Mouse (Mus musculus) CH12.LX (cell line): ENCODE results near the gene 6430550D23Rik. TPM values are rescaled to one million over a fixed set of nuclear protein-coding genes. Genes with fewer than 3 reads are reported as not detected.

Experiments used
- DNase-seq: peaks from one replicate; pipeline ENCODE4 v3.0.0-alpha.2; 2013; ENCODE audit errors: extremely low read depth
- H3K27ac ChIP-seq: 2 replicates; pipeline ENCODE4 v1.5.1; 2012; ENCODE audit warnings: low read depth, mild to moderate bottlenecking, control low read depth, moderate library complexity; ENCODE audit not compliant: insufficient read depth
- H3K27me3 ChIP-seq: replicated peaks from 2 replicates; pipeline ENCODE3; 2012; ENCODE audit warnings: inconsistent platforms
- H3K36me3 ChIP-seq, 2 experiments: replicated peaks in 1 of 2; 2 replicates each; pipeline versions ENCODE3 to v1.6.1; 2012; ENCODE audit warnings: inconsistent platforms in 1 of 2, low read length in 1 of 2, mild to moderate bottlenecking in 1 of 2, mixed read lengths in 1 of 2, moderate library complexity in 1 of 2; ENCODE audit not compliant: control insufficient read depth in 1 of 2, insufficient read depth in 1 of 2
- H3K4me1 ChIP-seq, 2 experiments: 2 replicates each; pipeline ENCODE4 v1.6.1; 2012; ENCODE audit warnings: inconsistent platforms in 1 of 2, moderate library complexity in 1 of 2; ENCODE audit not compliant: insufficient read depth in 2 of 2, control insufficient read depth in 1 of 2
- H3K4me2 ChIP-seq: 2 replicates; pipeline ENCODE4 v1.6.1; 2012; ENCODE audit warnings: low read depth, mild to moderate bottlenecking, control low read depth; ENCODE audit not compliant: poor library complexity, insufficient read depth, severe bottlenecking
- H3K4me3 ChIP-seq, 3 experiments: fragments of 150-350 bp in 1 of 3; sonication (generic) in 1 of 3; replicated peaks in 1 of 3; 2 replicates each; pipeline versions ENCODE3 to v1.5.1; 2011 to 2012; ENCODE audit warnings: low read depth in 2 of 3, low read length in 2 of 3, mild to moderate bottlenecking in 2 of 3, moderate library complexity in 2 of 3, control low read depth in 1 of 3, improper control_type of control experiment in 1 of 3, inconsistent platforms in 1 of 3, mixed read lengths in 1 of 3; ENCODE audit not compliant: poor library complexity in 1 of 3
- H3K79me2 ChIP-seq: replicated peaks from 2 replicates; pipeline ENCODE4 v1.6.1; 2012; ENCODE audit warnings: mild to moderate bottlenecking, moderate library complexity; ENCODE audit not compliant: control insufficient read depth, poor library complexity, insufficient read depth, severe bottlenecking; ENCODE audit errors: extremely low read depth
- H3K9ac ChIP-seq: 2 replicates; pipeline ENCODE4 v1.6.1; 2012; ENCODE audit warnings: low read depth, mild to moderate bottlenecking, control low read depth, moderate library complexity; ENCODE audit not compliant: insufficient read depth
- H3K9me3 ChIP-seq: replicated peaks from 2 replicates; pipeline ENCODE3; 2012; ENCODE audit warnings: low read length, inconsistent platforms, mixed read lengths
- CTCF ChIP-seq, 2 experiments: IDR thresholded peaks in 1 of 2; conservative IDR thresholded peaks in 1 of 2; 2 replicates each; pipeline ENCODE4 v1.5.1; 2011 to 2012; ENCODE audit warnings: low read depth in 2 of 2, low read length in 2 of 2, improper control_type of control experiment in 1 of 2, inconsistent platforms in 1 of 2, mild to moderate bottlenecking in 1 of 2, moderate library complexity in 1 of 2
- ETS1 ChIP-seq: conservative IDR thresholded peaks from 2 replicates; pipeline ENCODE4 v1.6.1; 2012; ENCODE audit warnings: low read depth, mild to moderate bottlenecking, inconsistent platforms, low read length, improper control_type of control experiment, moderate library complexity
- JUN ChIP-seq: IDR thresholded peaks from 2 replicates; pipeline ENCODE4 v1.6.1; 2011; ENCODE audit warnings: low read depth, mild to moderate bottlenecking, low read length, improper control_type of control experiment, moderate library complexity; ENCODE audit not compliant: insufficient read depth
- JUND ChIP-seq: conservative IDR thresholded peaks from 2 replicates; pipeline ENCODE4 v1.6.1; 2011; ENCODE audit warnings: low read depth, low read length, improper control_type of control experiment
- MAFK ChIP-seq: IDR thresholded peaks from 2 replicates; pipeline ENCODE4 v1.6.1; 2011; ENCODE audit warnings: low read length, improper control_type of control experiment; ENCODE audit not compliant: insufficient replicate concordance
- MAX ChIP-seq: IDR thresholded peaks from 2 replicates; pipeline ENCODE4 v1.6.1; 2011; ENCODE audit warnings: low read length, improper control_type of control experiment
- MEF2A ChIP-seq: IDR thresholded peaks from 2 replicates; pipeline ENCODE4 v1.6.1; 2014; ENCODE audit warnings: low read depth, mild to moderate bottlenecking, inconsistent platforms, low read length, improper control_type of control experiment, borderline replicate concordance
- NRF1 ChIP-seq: IDR thresholded peaks from 2 replicates; pipeline ENCODE4 v1.6.1; 2014; ENCODE audit warnings: low read depth, mild to moderate bottlenecking, inconsistent platforms, low read length, improper control_type of control experiment, moderate library complexity
- POLR2A ChIP-seq: IDR thresholded peaks from 2 replicates; pipeline ENCODE4 v1.6.1; 2011; ENCODE audit warnings: low read depth, mild to moderate bottlenecking, improper control_type of control experiment, low read length
- RAD21 ChIP-seq: IDR thresholded peaks from 2 replicates; pipeline ENCODE4 v1.6.1; 2011; ENCODE audit warnings: low read depth, mild to moderate bottlenecking, low read length, improper control_type of control experiment, moderate library complexity
- SIN3A ChIP-seq: IDR thresholded peaks from 2 replicates; pipeline ENCODE4 v1.6.1; 2012; ENCODE audit warnings: low read length, improper control_type of control experiment, inconsistent platforms
- TBP ChIP-seq: conservative IDR thresholded peaks from 2 replicates; pipeline ENCODE4 v1.6.1; 2011; ENCODE audit warnings: low read depth, low read length, improper control_type of control experiment
- TCF12 ChIP-seq: IDR thresholded peaks from 2 replicates; pipeline ENCODE4 v1.6.1; 2014; ENCODE audit warnings: low read depth, mild to moderate bottlenecking, inconsistent platforms, low read length, improper control_type of control experiment
- UBTF ChIP-seq: IDR thresholded peaks from 2 replicates; pipeline ENCODE4 v1.6.1; 2012; ENCODE audit warnings: low read depth, mild to moderate bottlenecking, inconsistent platforms, low read length, improper control_type of control experiment, moderate library complexity
- USF1 ChIP-seq: IDR thresholded peaks from 2 replicates; pipeline ENCODE4 v1.6.1; 2014; ENCODE audit warnings: low read depth, mild to moderate bottlenecking, inconsistent platforms, low read length, improper control_type of control experiment
- ZKSCAN1 ChIP-seq: IDR thresholded peaks from 2 replicates; pipeline ENCODE4 v1.6.1; 2012; ENCODE audit warnings: low read depth, inconsistent platforms, low read length, improper control_type of control experiment, borderline replicate concordance
- ZMIZ1 ChIP-seq: IDR thresholded peaks from 2 replicates; pipeline ENCODE4 v1.6.1; 2012; ENCODE audit warnings: low read depth, mild to moderate bottlenecking, inconsistent platforms, low read length, improper control_type of control experiment
- dilution Hi-C: fragments of 300-500 bp; cut with MboI; formaldehyde crosslinking; loops from 2 replicates; pipeline ENCODE4 v1.14.3; 2020; ENCODE audit warnings: low sequenced_read_pairs; ENCODE audit not compliant: extremely low pct_unique_long_range_greater_than_20kb, extremely low pct_ligation_motif_present
- in situ Hi-C: fragments of 300-500 bp; cut with MboI; formaldehyde crosslinking; loops from 3 replicates; pipeline ENCODE4 v1.14.3; 2019; ENCODE audit warnings: low sequenced_read_pairs, low pct_ligation_motif_present, low pct_unique_long_range_greater_than_20kb, mixed read lengths
- polyA plus RNA-seq: library from polyadenylated mRNA; unstranded; fragments of >175 nt; gene quantifications from 2 replicates; pipeline ENCODE4 v1.2.1, GENCODE M21; 2012; ENCODE audit warnings: low read depth; ENCODE audit not compliant: insufficient read length
- total RNA-seq, 2 experiments: library from RNA; depleted of rRNA; stranded (reverse); fragments of 300-350 nt in 1 of 2; fragments of >200 nt in 1 of 2; gene quantifications; 2 replicates each; pipeline ENCODE4 v1.2.3; 2012 to 2014

6430550D23Rik gene
- total and polyA plus RNA-seq, 3 experiments, result 0.78 to 1.4 (median 0.81) TPM

GRCm38 (mm10) chr2:155945580-155945979 lies 62.2 kb downstream of the 6430550D23Rik start:
- Histone ChIP-seq H3K36me3 (no peaks in the 10 kb centered on the region), H3K27me3 (peaks cover 1% of the 10 kb centered on the region), H3K4me3 (no peak overlapping the region), H3K79me2 (no peaks in the 10 kb centered on the region), H3K4me2 (no peak overlapping the region), H3K27ac (no peak overlapping the region), H3K9ac (no peak overlapping the region), H3K4me1 (no peaks in the 10 kb centered on the region; a peak in 1 of 4 replicates), H3K9me3 (no peaks in the 10 kb centered on the region)
- dilution Hi-C loops, result no loop called here
- in situ Hi-C loops, result loop anchor here (25.0 kb wide), 1 partner anchor 258 kb away; the partner anchor contains the start of gene Trpc4ap
- no peak for DNase-seq
- TF ChIP-seq POLR2A (no peak), RAD21 (no peak), ZKSCAN1 (no peak), NRF1 (no peak), MAFK (no peak), CTCF (conservative IDR thresholded peaks at IDR 0.05 in 1 of 2, IDR thresholded peaks at IDR 0.05 in 1 of 2; ENCODE audit: low read depth in 2 of 2, low read length in 2 of 2) (no peak), JUND (no peak), USF1 (no peak), ETS1 (no peak), TBP (no peak), MAX (no peak), MEF2A (no peak), JUN (no peak), UBTF (no peak), TCF12 (no peak)
- TF ChIP-seq, all 38 proteins: peak for 0

- no peak for TF ChIP-seq USF1
- TF ChIP-seq ZMIZ1, result no peak
- no peak for TF ChIP-seq POLR2A
- no peak for TF ChIP-seq SIN3A
- TF ChIP-seq JUND, result no peak
- TF ChIP-seq, all 38 proteins: peak for 0
- no peak for DNase-seq
- in situ Hi-C loops, result loop anchor here (25.0 kb wide), 1 partner anchor 258 kb away; the partner anchor contains the start of gene Trpc4ap
- no peak within 1 kb of the TSS for H3K27ac ChIP-seq
- no peak within 1 kb of the TSS for H3K4me2 ChIP-seq
- peaks cover 1% of the 10 kb centered on the region for H3K27me3 ChIP-seq
- H3K9ac ChIP-seq, result no peak within 1 kb of the TSS
- dilution Hi-C loops, result no loop called here
- H3K4me3 ChIP-seq, result no peak within 1 kb of the TSS
- no peaks in the 10 kb centered on the region for H3K79me2 ChIP-seq
- peaks cover 0 to 3% of the 10 kb centered on the region in 2 experiments; a peak in 3 of 4 replicates for H3K4me1 ChIP-seq
- H3K36me3 ChIP-seq, result no peaks in the 10 kb centered on the region
- no peaks in the 10 kb centered on the region for H3K9me3 ChIP-seq
These were observed 62.7 kb downstream of the 6430550D23Rik start, which contains the start of gene Gdf5 for GRCm38 (mm10) chr2:155945124-155945523. Gene Gdf5, minus strand, starts transcription at chr2:155945367.
